Mouse (Mus musculus): Measurements from ENCODE around the gene Unc5a. TPM values are rescaled to one million over a fixed set of nuclear protein-coding genes. Genes with fewer than 3 reads are reported as not detected.
A peak's percentile ranks its signal among the peaks of the same experiment; 100 is the strongest.

The Unc5a gene
- polyA plus RNA-seq, 1 experiment from 2014 or later: 5.8 TPM

DNA sequence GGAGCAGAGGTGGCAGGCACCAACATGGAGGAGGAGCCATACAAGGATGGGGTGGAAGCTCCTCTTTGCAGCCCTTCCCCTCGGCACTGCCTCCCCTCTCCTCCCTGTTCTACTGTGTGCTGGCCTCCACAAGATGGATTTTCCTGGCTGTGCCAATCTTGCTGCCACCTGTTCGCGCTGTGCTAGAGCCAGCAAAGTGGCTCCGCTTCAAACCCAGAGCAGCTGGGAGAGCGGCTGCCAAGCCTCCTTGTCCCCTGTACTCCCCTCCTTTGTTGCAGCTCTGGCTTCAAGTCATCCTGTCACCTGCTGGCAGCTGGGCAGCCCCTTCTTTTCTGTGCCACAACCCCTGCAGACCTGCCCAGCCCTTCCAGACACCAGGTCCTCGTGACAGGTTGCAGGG, 13.0 kb upstream of the Unc5a start:
- no peaks in the 10 kb centered on the region for H3K36me3 ChIP-seq
- no peak overlapping the region for H3K27ac ChIP-seq
- no peaks in the 10 kb centered on the region for H3K9me3 ChIP-seq (replicated peaks)
- H3K4me3 ChIP-seq: no peak overlapping the region
- H3K4me2 ChIP-seq (replicated peaks): no peak overlapping the region
- H3K9ac ChIP-seq: no peak overlapping the region
- peaks cover 41% of the 10 kb centered on the region for H3K27me3 ChIP-seq
- no peak for ATAC-seq (ENCODE audit: low FRiP score)
- 68% methylated on average over 6 of the region's 6 CpGs for WGBS
- peaks cover 11% of the 10 kb centered on the region for H3K4me1 ChIP-seq

DNA sequence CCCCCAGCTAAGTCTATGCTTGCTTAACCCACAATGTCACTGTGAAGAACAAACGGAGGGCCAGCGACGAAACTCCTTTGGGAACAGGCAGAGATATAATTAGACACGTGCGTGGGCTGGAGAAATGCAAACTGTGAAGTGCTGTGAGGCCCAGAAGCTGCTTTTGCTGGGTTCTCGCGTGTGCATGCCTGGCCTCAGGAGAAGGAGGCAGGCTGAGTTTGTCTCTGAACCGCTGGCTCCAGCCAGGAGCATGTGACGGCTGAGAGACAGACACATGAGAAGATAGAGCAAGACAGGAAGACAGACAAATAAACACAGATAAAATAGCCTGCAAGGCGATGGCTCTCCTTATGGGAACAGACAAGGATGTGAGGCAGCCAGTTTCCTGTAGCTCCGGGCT, 11.3 kb upstream of the Unc5a start:
- Histone ChIP-seq H3K27me3 (peaks cover 57% of the 10 kb centered on the region), H3K4me2 (replicated peaks) (no peak overlapping the region), H3K9me3 (replicated peaks) (no peaks in the 10 kb centered on the region), H3K36me3 (no peaks in the 10 kb centered on the region), H3K27ac (0 out of 2 replicates have a peak overlapping the region, but pooled peaks have one; percentile 23), H3K4me3 (no peak overlapping the region), H3K4me1 (peaks cover 12% of the 10 kb centered on the region), H3K9ac (no peak overlapping the region)
- ATAC-seq (ENCODE audit: low FRiP score): no peak
- WGBS: 50% methylated on average over 11 of the region's 11 CpGs

DNA sequence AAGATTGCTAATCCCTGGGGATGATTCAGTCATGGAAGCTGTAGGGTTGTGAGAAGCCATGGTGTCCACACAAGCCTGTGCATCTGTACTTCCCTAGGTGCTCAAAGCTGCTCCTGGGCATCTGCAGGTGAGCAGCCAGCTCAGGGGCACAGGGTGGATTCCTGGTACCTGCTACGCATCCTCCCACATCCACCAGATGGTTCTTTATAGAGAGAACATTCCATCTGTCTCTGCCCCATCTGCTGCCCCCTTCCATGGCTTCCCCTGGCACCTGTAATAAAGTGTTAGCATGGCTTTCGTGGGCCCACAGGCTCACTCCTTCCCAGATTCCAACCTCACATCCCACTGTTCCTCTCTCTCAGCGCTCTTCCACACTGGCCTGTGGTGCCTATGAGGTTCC, 10.7 kb upstream of the Unc5a start:
- Histone ChIP-seq H3K27me3 (peaks cover 59% of the 10 kb centered on the region), H3K4me1 (peaks cover 12% of the 10 kb centered on the region), H3K9me3 (replicated peaks) (no peaks in the 10 kb centered on the region), H3K9ac (no peak overlapping the region), H3K4me2 (replicated peaks) (no peak overlapping the region), H3K4me3 (no peak overlapping the region), H3K36me3 (no peaks in the 10 kb centered on the region), H3K27ac (no peak overlapping the region)
- WGBS: 83% methylated on average over 3 of the region's 3 CpGs
- ATAC-seq (ENCODE audit: low FRiP score): no peak

GRCm38 (mm10) chr13:54944411-54945157, 4.6 kb upstream of the Unc5a start:
- Histone ChIP-seq H3K4me3 (no peak overlapping the region), H3K9me3 (replicated peaks) (no peaks in the 10 kb centered on the region), H3K4me2 (replicated peaks) (no peak overlapping the region), H3K27me3 (peaks cover 91% of the 10 kb centered on the region), H3K36me3 (no peaks in the 10 kb centered on the region), H3K9ac (0 out of 2 replicates have a peak overlapping the region, but pooled peaks have one; percentile 9), H3K27ac (no peak overlapping the region), H3K4me1 (peaks cover 21% of the 10 kb centered on the region)
- ATAC-seq (ENCODE audit: low FRiP score): no peak
- 46% methylated on average over 9 of the region's 9 CpGs for WGBS

- Histone ChIP-seq H3K9ac (no peak overlapping the region), H3K4me3 (no peak overlapping the region), H3K27me3 (peaks cover 94% of the 10 kb centered on the region), H3K9me3 (replicated peaks) (no peaks in the 10 kb centered on the region), H3K4me2 (replicated peaks) (no peak overlapping the region), H3K27ac (no peak overlapping the region), H3K36me3 (no peaks in the 10 kb centered on the region), H3K4me1 (peaks cover 29% of the 10 kb centered on the region)
- no peak for ATAC-seq (ENCODE audit: low FRiP score)
- WGBS: 12% methylated on average over 4 of the region's 4 CpGs
Observed at GRCm38 (mm10) chr13:54945332-54945731, 3.9 kb upstream of the Unc5a start.

- Histone ChIP-seq H3K9ac (no peak overlapping the region), H3K27ac (no peak overlapping the region), H3K36me3 (no peaks in the 10 kb centered on the region), H3K9me3 (replicated peaks) (no peaks in the 10 kb centered on the region), H3K27me3 (peaks cover 98% of the 10 kb centered on the region), H3K4me1 (peaks cover 38% of the 10 kb centered on the region), H3K4me3 (no peak overlapping the region), H3K4me2 (replicated peaks) (no peak overlapping the region)
- WGBS: 83% methylated on average over 1 of the region's 1 CpGs
- no peak for ATAC-seq (ENCODE audit: low FRiP score)
Observed at GRCm38 (mm10) chr13:54946406-54946805, 2.8 kb upstream of the Unc5a start.

DNA sequence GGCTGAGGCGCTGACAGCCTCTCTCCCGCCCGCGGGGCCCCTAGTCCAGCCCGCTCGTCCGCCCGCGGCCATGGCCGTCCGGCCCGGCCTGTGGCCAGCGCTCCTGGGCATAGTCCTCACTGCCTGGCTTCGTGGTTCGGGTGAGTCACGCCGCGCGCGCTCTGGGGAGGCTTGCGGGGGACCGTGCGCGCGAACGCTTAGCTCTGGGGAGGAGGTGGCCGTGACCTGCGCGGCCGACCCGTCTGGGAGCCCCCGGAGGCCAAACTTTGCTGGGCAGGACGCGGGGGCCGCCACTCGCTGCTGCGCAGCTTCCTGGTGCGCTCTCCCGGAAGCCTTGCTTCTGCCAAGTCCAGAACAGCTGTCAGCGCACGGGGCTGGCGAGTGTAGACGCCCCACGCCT, 381 bp downstream of the Unc5a start:
- 1% methylated on average over 43 of the region's 44 CpGs for WGBS
- peak overlapping the region; percentile 69 for H3K4me3 ChIP-seq
- peaks cover 35% of the 10 kb centered on the region for H3K4me1 ChIP-seq
- no peaks in the 10 kb centered on the region for H3K36me3 ChIP-seq
- H3K9ac ChIP-seq: peak overlapping the region; percentile 81
- peaks cover 98% of the 10 kb centered on the region for H3K27me3 ChIP-seq
- no peaks in the 10 kb centered on the region for H3K9me3 ChIP-seq (replicated peaks)
- peak; percentile 47 for ATAC-seq (ENCODE audit: low FRiP score)
- H3K4me2 ChIP-seq (replicated peaks): peak overlapping the region; percentile 99
- peak overlapping the region; percentile 85 for H3K27ac ChIP-seq

DNA sequence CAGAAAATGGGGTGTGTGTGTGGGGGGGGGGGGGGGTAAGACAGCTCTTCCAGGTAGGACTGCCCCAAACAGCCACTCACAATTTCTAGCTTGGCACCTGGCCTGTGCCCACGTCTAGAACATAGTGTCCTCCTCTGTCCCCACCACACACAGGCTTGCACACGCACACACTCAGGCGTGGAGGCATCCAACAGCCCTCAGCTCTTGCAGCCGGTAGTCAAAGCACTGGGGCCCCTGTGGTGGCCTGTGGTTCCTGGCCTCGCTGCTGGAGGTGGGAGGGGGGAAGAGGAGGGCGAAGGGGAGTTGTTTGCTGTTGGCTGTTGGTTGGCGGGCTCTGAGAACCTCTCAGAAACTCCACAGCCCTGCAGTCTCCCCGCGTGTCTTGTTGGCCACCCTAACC, 920 bp downstream of the Unc5a start:
- H3K27ac ChIP-seq: no peak overlapping the region
- H3K4me2 ChIP-seq (replicated peaks): peak overlapping the region; percentile 99
- H3K9me3 ChIP-seq (replicated peaks): no peaks in the 10 kb centered on the region
- peak overlapping the region; percentile 81 for H3K9ac ChIP-seq
- peaks cover 98% of the 10 kb centered on the region for H3K27me3 ChIP-seq
- peaks cover 33% of the 10 kb centered on the region for H3K4me1 ChIP-seq
- peak overlapping the region; percentile 69 for H3K4me3 ChIP-seq
- WGBS: under 1% methylated on average over 9 of the region's 9 CpGs
- ATAC-seq (ENCODE audit: low FRiP score): no peak
- no peaks in the 10 kb centered on the region for H3K36me3 ChIP-seq

- Histone ChIP-seq H3K9me3 (replicated peaks) (no peaks in the 10 kb centered on the region), H3K4me3 (peak overlapping the region; percentile 69; the same call in 1 of the 2 replicates), H3K27ac (no peak overlapping the region), H3K4me1 (peaks cover 43% of the 10 kb centered on the region), H3K9ac (no peak overlapping the region), H3K4me2 (replicated peaks) (peak overlapping the region; percentile 99), H3K36me3 (no peaks in the 10 kb centered on the region), H3K27me3 (peaks cover 97% of the 10 kb centered on the region)
- WGBS: 60% methylated on average over 5 of the region's 5 CpGs
- ATAC-seq (ENCODE audit: low FRiP score): no peak
Observed at GRCm38 (mm10) chr13:54951166-54951565, 2.0 kb downstream of the Unc5a start.

DNA sequence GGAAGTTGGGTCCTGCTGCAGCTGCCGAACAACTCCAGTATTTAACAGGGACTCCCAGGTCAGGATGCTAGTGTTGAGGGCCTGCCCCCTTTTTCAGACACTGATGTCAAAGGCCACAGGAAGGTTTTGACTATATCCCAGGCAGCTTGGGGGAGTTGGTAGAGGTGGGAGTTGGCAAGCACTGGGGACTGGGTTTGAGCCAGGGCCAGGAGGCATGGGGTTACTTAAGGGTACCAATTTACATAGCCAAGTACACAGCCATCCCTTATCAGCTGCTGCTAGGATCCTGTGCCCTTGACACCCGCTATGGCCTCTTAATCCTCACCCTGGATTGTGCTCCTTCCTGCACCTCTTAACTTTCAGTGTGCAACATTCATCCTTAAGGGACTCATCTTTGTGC, 5.5 kb downstream of the Unc5a start:
- Histone ChIP-seq H3K4me1 (peaks cover 44% of the 10 kb centered on the region), H3K4me2 (replicated peaks) (no peak overlapping the region), H3K4me3 (no peak overlapping the region), H3K27me3 (peaks cover 94% of the 10 kb centered on the region), H3K27ac (no peak overlapping the region), H3K9ac (no peak overlapping the region), H3K36me3 (no peaks in the 10 kb centered on the region), H3K9me3 (replicated peaks) (no peaks in the 10 kb centered on the region)
- WGBS: 60% methylated on average over 2 of the region's 2 CpGs
- ATAC-seq (ENCODE audit: low FRiP score): no peak

- Histone ChIP-seq H3K27me3 (peaks cover 94% of the 10 kb centered on the region), H3K4me2 (replicated peaks) (peak overlapping the region; percentile 83), H3K9me3 (replicated peaks) (no peaks in the 10 kb centered on the region), H3K36me3 (no peaks in the 10 kb centered on the region), H3K9ac (peak overlapping the region; percentile 54), H3K4me1 (peaks cover 38% of the 10 kb centered on the region), H3K4me3 (peak overlapping the region; percentile 41), H3K27ac (peak overlapping the region; percentile 66)
- WGBS: under 1% methylated on average over 61 of the region's 61 CpGs
- peak; percentile 77 for ATAC-seq (ENCODE audit: low FRiP score)
Observed at GRCm38 (mm10) chr13:54955695-54956471, 6.7 kb downstream of the Unc5a start.

DNA sequence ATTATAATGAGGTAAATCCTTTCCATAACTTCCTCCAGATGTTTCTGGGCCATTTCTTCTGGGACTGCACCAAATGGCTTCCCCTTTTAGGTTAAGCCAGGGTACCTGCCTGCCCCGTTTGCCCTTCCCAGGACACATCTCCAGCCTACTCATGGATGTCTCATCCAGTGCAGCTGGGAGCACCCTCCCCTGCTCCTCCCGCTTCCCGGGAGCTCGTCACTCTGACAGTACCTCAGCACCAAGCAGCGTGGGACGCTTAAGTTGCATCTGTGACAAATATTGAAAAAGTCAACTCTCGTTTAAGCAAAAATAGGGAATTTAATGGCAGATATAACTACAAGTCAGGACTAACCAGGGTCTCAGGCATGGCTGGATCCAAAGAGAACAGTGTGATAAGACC, 8.1 kb downstream of the Unc5a start:
- H3K27me3 ChIP-seq: peaks cover 94% of the 10 kb centered on the region
- no peak overlapping the region for H3K4me3 ChIP-seq
- no peaks in the 10 kb centered on the region for H3K36me3 ChIP-seq
- H3K4me2 ChIP-seq (replicated peaks): no peak overlapping the region
- ATAC-seq (ENCODE audit: low FRiP score): no peak
- no peak overlapping the region for H3K27ac ChIP-seq
- H3K4me1 ChIP-seq: peaks cover 27% of the 10 kb centered on the region
- H3K9me3 ChIP-seq (replicated peaks): no peaks in the 10 kb centered on the region
- no peak overlapping the region for H3K9ac ChIP-seq
- 61% methylated on average over 7 of the region's 7 CpGs for WGBS
